Mouse (Mus musculus): ENCODE measurements around the gene Igfbp3. TPM values are rescaled to one million over a fixed set of nuclear protein-coding genes. Genes with fewer than 3 reads are reported as not detected.
A peak's percentile ranks its signal among the peaks of the same experiment; 100 is the strongest.

Gene Igfbp3
- 8.2 and 9.6 TPM in 2 replicates for polyA plus RNA-seq (2016; fragmentation: Nextera tagmentation; extraction: Ambion mirVana)

DNA sequence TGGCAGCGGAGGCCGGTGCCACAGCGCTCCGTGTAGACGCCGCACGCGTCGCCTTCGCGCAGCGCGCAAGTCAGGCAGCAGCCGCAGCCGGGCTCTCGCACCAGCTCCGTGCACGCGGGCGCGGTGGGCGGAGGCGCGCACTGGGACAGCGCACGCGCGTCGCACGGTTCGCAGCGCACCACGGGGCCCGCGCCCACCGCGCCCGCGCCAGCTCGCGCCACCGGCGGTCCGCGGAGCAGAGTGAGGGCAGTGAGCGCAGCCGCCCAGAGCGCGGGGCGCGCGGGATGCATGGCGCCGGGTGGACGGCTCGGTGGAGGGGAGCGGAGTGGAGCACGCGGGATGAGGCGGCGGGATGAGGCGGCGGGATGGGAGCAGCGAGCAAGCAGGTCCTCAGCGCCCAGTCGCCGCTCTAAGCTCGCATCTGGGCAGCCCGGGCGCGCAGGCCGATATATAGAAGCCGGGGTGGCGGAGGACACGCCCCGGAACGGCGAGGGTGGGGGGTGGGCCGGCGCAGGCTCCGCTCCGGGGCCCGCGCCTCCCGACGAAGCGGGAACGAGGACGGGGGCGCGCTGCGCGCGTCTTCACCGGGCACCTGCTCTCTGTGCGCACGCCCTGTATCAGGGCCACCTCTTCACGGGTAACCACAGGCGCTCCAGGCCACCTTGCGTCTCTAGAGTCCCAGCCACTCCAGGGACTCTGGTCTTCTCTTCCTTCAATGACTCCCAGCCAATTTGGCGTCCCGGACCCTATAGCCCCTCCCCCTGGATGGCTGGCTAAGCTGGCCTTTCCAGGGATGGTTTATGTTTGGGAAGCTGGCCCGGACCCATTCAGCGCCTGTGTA lies at the start of gene Igfbp3:
Gene Igfbp3 (minus strand): TSS at position 423 of the 841 bp plus-strand sequence.
- WGBS = under 1% methylated on average over 104 of the region's 104 CpGs
- H3K27ac ChIP-seq (replicated peaks) = peak within 1 kb of the TSS; percentile 84
- peak; percentile 70 for DNase-seq (ENCODE audit: low spot score)
- peaks cover 52% of the 10 kb centered on the region for H3K27me3 ChIP-seq (ENCODE audit: low read depth, poor library complexity, severe bottlenecking)
- H3K9me3 ChIP-seq (replicated peaks) = no peaks in the 10 kb centered on the region
- peak within 1 kb of the TSS; percentile 74 for H3K4me3 ChIP-seq
- no peaks in the 10 kb centered on the region for H3K36me3 ChIP-seq
- H3K4me1 ChIP-seq = peaks cover 36% of the 10 kb centered on the region

DNA sequence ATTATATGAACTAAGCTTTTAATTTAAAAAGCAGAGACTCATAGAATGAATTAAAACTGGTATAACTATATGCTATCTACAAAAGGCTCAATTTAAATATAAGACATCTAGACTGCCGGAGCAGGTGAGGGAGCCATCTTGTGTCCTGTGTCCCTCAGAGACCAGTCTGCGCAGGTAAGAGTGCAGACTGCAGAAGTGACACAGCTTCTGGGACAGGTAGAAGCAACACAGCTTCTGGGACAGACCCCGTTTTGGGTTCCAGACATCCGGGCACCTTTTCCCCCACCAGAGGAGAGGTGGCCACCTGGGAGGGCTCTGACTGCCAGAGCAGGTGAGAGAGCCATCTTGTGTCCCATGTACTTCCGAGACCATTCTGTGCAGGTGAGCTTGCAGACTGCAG lies 37.1 kb upstream of the Igfbp3 start:
- Histone ChIP-seq H3K4me3 (no peak overlapping the region), H3K27ac (replicated peaks) (no peak overlapping the region), H3K9me3 (replicated peaks) (no peaks in the 10 kb centered on the region), H3K36me3 (no peaks in the 10 kb centered on the region), H3K27me3 (ENCODE audit: low read depth, poor library complexity, severe bottlenecking) (no peaks in the 10 kb centered on the region), H3K4me1 (no peaks in the 10 kb centered on the region)
- WGBS = 92% methylated on average over 5 of the region's 5 CpGs
- no peak for DNase-seq (ENCODE audit: low spot score)

DNA sequence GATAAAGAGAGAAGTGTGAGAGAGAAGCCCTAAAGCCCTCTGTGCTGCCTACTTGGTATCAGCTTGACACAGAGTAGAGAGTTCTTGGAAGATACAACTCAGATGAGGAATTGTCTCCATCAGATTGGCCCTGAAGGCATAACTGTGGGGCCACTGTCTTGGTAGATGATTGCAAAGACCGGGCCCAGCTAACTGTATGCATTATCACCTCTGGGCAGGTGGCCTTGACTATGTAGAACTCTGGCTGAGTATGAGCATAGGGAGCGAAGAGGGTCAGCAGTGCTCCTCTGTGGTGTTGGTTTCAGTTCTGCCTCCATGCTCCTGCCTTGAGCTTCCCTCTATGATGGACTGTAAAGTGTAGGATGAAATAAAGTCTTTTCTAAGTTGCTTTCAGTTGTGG lies 36.7 kb upstream of the Igfbp3 start:
- no peak overlapping the region for H3K27ac ChIP-seq (replicated peaks)
- no peak overlapping the region for H3K4me3 ChIP-seq
- H3K36me3 ChIP-seq = no peaks in the 10 kb centered on the region
- 84% methylated on average over 2 of the region's 2 CpGs for WGBS
- no peaks in the 10 kb centered on the region for H3K9me3 ChIP-seq (replicated peaks)
- no peak for DNase-seq (ENCODE audit: low spot score)
- H3K27me3 ChIP-seq (ENCODE audit: low read depth, poor library complexity, severe bottlenecking) = no peaks in the 10 kb centered on the region
- H3K4me1 ChIP-seq = no peaks in the 10 kb centered on the region

DNA sequence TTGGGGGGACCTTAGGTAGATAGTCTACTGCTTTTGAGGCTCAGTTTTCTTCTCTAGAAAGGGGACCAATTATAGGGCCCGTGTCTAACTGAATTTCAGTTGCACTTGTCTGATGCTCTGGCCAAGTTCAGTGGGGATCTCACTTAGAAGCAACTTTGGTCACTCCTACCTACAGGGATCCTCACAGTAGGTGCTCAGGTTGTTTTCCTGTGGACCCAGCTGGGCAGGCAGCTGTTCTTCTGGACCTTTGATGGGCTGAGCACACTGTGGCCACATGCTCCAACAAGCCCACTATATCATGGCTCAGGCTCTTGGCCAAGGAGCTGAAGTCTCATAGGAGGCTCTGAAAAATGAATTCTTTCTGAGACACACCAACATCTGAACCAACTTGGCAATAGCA lies 31.1 kb upstream of the Igfbp3 start:
- Histone ChIP-seq H3K27ac (replicated peaks) (no peak overlapping the region), H3K27me3 (ENCODE audit: low read depth, poor library complexity, severe bottlenecking) (no peaks in the 10 kb centered on the region), H3K4me1 (no peaks in the 10 kb centered on the region), H3K4me3 (no peak overlapping the region), H3K36me3 (no peaks in the 10 kb centered on the region), H3K9me3 (replicated peaks) (no peaks in the 10 kb centered on the region)
- no peak for DNase-seq (ENCODE audit: low spot score)
- 86% methylated on average over 1 of the region's 1 CpGs for WGBS

DNA sequence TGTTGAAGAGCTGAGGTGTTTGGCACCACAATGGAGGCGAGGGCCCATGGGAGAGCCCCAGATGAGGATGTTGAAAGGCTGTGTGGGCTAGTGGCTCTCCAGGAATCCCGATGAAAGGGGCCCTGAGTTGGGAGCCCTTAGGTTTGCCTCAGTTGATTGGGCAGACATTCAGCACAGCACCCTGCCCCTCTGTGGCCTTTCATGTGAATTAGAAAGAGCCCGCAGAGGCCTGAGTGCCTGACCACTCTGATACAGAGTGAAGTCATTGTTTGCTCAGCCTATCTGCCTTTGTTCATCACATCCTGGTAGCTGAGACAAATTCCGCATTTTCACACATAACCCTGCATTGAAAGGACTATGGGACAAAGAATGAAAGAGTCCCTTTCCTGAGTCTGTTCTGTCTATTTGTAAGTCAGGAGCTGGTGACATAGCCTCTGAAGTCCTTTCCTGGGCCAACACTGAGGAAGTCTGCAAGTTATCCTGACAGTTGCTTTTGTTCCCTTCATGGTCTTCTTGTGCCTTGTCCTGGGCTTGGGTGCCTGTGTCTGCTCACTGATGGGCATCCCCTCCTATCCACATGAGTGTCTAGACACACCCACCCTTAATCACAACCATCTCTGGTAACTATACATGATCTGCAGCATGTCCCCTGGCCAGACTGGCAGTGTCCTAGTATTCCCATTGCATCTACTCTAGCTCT lies 25.5 kb upstream of the Igfbp3 start:
- DNase-seq (ENCODE audit: low spot score) = no peak
- Histone ChIP-seq H3K4me1 (peaks cover 9% of the 10 kb centered on the region), H3K4me3 (no peak overlapping the region), H3K27ac (replicated peaks) (0 out of 2 replicates have a peak overlapping the region, but pooled peaks have one; percentile 17), H3K9me3 (replicated peaks) (no peaks in the 10 kb centered on the region), H3K27me3 (ENCODE audit: low read depth, poor library complexity, severe bottlenecking) (no peaks in the 10 kb centered on the region), H3K36me3 (no peaks in the 10 kb centered on the region)
- WGBS = 57% methylated on average over 4 of the region's 4 CpGs

DNA sequence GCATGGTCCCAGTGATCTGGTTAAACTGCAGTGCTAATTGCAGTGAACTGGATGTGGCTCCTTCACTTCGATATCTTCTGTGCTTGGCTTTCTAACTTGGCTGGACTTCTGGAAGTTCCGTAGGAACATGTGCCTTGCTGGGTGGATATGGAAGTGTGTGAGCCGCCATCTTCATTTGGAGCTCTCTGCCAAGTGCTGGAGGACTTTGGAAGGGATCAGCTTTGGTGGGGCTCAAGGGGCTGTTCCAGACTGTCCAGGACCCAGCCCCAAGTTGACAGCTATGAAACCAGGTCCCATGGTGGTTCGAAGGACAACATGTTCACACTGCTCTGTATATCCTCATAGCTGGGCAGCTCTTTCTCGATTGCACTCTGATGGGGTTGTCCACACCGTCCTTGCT lies 24.8 kb upstream of the Igfbp3 start:
- Histone ChIP-seq H3K36me3 (no peaks in the 10 kb centered on the region), H3K9me3 (replicated peaks) (no peaks in the 10 kb centered on the region), H3K4me1 (peaks cover 9% of the 10 kb centered on the region), H3K27ac (replicated peaks) (no peak overlapping the region), H3K27me3 (ENCODE audit: low read depth, poor library complexity, severe bottlenecking) (no peaks in the 10 kb centered on the region), H3K4me3 (no peak overlapping the region)
- WGBS = 87% methylated on average over 6 of the region's 6 CpGs
- DNase-seq (ENCODE audit: low spot score) = no peak

DNA sequence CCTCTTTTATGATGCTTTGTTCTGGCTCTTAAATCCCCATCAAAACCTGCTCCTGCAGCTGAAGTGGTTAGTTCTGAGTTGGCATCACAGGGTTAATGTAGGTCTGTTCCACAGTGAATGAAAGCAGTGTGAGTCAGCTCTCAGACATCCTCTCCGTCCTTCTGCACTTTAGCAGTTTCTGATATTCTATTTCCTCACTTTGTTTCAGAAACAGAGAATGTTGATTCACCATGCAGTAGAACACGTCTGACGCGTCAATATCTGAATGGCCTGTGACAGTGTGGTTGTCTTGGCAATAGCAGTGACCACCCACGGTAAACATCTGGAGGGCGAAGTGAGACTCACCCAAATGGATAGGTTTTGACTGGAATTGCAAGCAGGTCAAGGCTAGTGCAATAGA lies 24.0 kb upstream of the Igfbp3 start:
- no peak overlapping the region for H3K27ac ChIP-seq (replicated peaks)
- H3K4me3 ChIP-seq = no peak overlapping the region
- no peaks in the 10 kb centered on the region for H3K9me3 ChIP-seq (replicated peaks)
- no peaks in the 10 kb centered on the region for H3K36me3 ChIP-seq
- WGBS = 88% methylated on average over 6 of the region's 6 CpGs
- no peak for DNase-seq (ENCODE audit: low spot score)
- peaks cover 9% of the 10 kb centered on the region for H3K4me1 ChIP-seq
- no peaks in the 10 kb centered on the region for H3K27me3 ChIP-seq (ENCODE audit: low read depth, poor library complexity, severe bottlenecking)

DNA sequence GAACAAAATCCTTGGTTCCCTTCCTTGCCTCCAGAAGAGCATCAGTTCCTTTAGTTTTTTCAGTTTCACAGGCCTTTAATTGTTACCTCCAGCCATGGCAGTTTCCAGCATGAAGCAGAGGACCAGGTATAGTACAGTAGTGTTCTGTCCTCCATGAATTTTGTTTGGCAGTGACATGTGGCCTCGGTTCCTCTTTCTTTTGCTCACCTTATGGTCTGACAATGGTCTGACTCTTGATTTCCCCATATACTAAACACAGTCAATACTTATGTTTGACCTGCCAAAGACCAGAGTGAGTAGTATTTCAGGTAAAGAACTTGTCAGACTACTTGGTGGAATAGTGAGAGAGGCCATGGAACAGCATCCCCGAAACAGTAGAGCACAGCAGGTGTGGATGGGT lies 23.0 kb upstream of the Igfbp3 start:
- H3K9me3 ChIP-seq (replicated peaks) = no peaks in the 10 kb centered on the region
- peaks cover 9% of the 10 kb centered on the region for H3K4me1 ChIP-seq
- no peak for DNase-seq (ENCODE audit: low spot score)
- H3K27me3 ChIP-seq (ENCODE audit: low read depth, poor library complexity, severe bottlenecking) = no peaks in the 10 kb centered on the region
- no peak overlapping the region for H3K27ac ChIP-seq (replicated peaks)
- H3K4me3 ChIP-seq = no peak overlapping the region
- no peaks in the 10 kb centered on the region for H3K36me3 ChIP-seq
- 87% methylated on average over 2 of the region's 2 CpGs for WGBS

DNA sequence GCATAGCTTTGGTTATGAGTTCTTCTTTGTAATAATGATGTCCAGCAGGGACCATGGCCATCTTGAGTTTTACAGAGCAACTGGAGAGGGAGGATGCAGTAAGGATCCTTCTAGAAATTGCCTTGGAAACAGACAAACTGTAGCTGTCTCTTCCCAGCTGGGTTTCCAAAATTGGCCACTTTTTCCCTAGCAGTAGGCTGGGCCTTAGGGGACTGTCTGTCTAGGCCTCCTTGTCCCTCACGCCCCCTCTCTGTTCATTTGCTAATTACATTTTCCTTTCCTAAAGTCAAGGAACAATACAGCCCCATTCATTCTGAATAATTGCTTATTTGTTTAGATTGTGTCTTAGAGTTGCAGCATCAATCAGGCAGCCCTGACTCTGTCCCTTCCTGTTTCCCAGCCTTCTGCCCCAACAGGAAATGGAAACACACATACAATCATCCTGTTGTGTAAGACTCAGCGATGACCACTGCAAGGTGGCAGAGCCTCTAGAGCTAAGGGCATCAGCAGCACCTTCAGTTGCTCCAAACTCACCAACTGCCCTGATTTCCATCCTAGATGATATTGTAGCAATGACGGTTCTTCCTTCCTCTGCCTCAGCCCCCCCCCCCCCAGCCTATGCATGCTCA lies 21.4 kb upstream of the Igfbp3 start:
- Histone ChIP-seq H3K36me3 (no peaks in the 10 kb centered on the region), H3K9me3 (replicated peaks) (no peaks in the 10 kb centered on the region), H3K27ac (replicated peaks) (no peak overlapping the region), H3K4me1 (peaks cover 9% of the 10 kb centered on the region), H3K4me3 (no peak overlapping the region), H3K27me3 (ENCODE audit: low read depth, poor library complexity, severe bottlenecking) (no peaks in the 10 kb centered on the region)
- 66% methylated on average over 3 of the region's 3 CpGs for WGBS
- no peak for DNase-seq (ENCODE audit: low spot score)

DNA sequence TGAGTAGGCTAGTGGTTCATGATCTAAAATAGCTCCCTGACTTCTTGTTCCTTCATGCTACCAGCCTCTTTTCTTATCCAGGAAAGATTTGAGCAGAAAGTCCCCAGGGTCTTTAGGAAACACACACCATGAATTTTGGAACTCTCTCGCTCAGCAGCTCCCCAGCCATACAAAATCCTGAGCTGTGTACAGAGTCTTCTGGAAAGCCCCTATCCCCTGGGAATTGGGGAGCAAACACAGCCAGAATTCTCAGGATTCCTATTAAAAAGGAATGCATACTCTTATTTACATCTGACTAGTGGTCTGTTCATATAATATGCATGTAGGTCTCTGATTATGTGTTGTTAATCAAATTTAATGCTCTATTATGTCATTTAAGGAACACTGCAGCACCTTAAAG lies 20.7 kb upstream of the Igfbp3 start:
- 77% methylated on average over 1 of the region's 1 CpGs for WGBS
- Histone ChIP-seq H3K4me1 (peaks cover 8% of the 10 kb centered on the region), H3K4me3 (no peak overlapping the region), H3K9me3 (replicated peaks) (no peaks in the 10 kb centered on the region), H3K27ac (replicated peaks) (no peak overlapping the region), H3K36me3 (no peaks in the 10 kb centered on the region), H3K27me3 (ENCODE audit: low read depth, poor library complexity, severe bottlenecking) (no peaks in the 10 kb centered on the region)
- DNase-seq (ENCODE audit: low spot score) = no peak

DNA sequence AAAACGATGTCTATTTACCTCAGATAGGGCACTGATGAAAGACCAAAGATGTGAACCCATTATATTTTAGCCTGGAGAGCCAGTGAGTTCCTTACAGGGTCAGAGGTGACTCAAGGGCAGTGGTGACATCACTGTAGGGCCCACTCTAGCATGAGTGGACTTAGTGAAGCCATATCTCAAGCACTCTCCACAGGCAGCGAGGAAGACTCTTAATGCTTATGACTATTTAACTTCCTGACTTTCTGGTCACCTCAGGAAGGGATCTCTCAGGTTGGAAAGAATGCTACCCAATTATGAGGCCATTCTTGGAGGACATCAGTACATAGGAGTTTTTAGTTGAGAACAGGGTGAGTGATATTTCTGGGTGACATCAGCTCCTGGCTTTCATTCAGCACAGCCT lies 19.6 kb upstream of the Igfbp3 start:
- no peaks in the 10 kb centered on the region for H3K9me3 ChIP-seq (replicated peaks)

DNA sequence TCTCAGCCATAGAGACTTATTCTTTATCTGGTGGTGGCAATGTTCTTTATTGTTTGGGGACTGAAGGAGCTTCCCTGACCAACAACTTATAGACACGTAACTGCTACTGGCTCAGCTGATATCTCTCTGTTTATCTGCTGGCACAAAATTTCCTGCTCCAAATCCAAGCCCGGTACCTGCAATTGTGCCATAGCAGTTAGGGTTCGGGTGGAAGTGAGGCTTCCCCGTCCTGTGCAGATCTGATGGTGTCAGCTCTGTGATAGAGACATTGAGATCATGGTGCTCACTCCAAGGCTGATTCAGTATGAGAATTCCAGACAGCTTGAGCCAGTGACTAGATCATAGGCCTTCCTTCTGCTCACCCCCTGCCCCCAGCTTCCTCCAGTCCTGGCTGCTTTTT lies 18.2 kb upstream of the Igfbp3 start:
- DNase-seq (ENCODE audit: low spot score) = no peak
- no peaks in the 10 kb centered on the region for H3K27me3 ChIP-seq (ENCODE audit: low read depth, poor library complexity, severe bottlenecking)
- H3K36me3 ChIP-seq = no peaks in the 10 kb centered on the region
- no peak overlapping the region for H3K4me3 ChIP-seq
- no peaks in the 10 kb centered on the region for H3K4me1 ChIP-seq
- WGBS = 87% methylated on average over 4 of the region's 4 CpGs
- H3K27ac ChIP-seq (replicated peaks) = no peak overlapping the region
- H3K9me3 ChIP-seq (replicated peaks) = no peaks in the 10 kb centered on the region

More for the DNA sequence above, 19.6 kb upstream of the Igfbp3 start:
- DNase-seq (ENCODE audit: low spot score) = no peak
- H3K27me3 ChIP-seq (ENCODE audit: low read depth, poor library complexity, severe bottlenecking) = no peaks in the 10 kb centered on the region
- no peaks in the 10 kb centered on the region for H3K4me1 ChIP-seq
- no peaks in the 10 kb centered on the region for H3K36me3 ChIP-seq
- H3K4me3 ChIP-seq = no peak overlapping the region
- no peak overlapping the region for H3K27ac ChIP-seq (replicated peaks)
- WGBS = 91% methylated on average over 2 of the region's 2 CpGs

DNA sequence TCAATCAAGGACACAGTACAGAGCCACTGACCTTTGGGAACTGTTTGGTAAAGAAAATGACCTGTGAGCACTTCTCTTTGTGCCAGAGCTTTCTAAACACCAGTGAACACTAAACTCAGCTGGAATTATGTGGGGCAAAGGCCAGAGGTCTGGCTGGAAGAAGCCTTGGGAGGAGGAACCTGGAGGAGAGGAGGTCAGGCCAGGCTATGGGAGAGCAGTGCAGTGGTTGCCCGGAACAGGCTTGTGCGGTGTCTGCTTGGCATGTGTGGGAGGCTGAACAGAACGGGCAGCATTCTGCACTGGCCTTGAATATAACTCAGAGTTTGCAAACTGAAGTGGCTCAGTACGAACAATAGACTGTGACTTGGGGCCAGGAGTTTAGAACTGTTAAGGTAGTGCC lies 16.3 kb upstream of the Igfbp3 start:
- Histone ChIP-seq H3K27me3 (ENCODE audit: low read depth, poor library complexity, severe bottlenecking) (no peaks in the 10 kb centered on the region), H3K27ac (replicated peaks) (no peak overlapping the region), H3K4me3 (no peak overlapping the region), H3K36me3 (no peaks in the 10 kb centered on the region), H3K4me1 (no peaks in the 10 kb centered on the region), H3K9me3 (replicated peaks) (no peaks in the 10 kb centered on the region)
- no peak for DNase-seq (ENCODE audit: low spot score)
- WGBS = 92% methylated on average over 4 of the region's 4 CpGs
